Mouse (Mus musculus): ENCODE results near the gene Ddx59. TPM values are rescaled to one million over a fixed set of nuclear protein-coding genes. Genes with fewer than 3 reads are reported as not detected.
A peak's percentile ranks its signal among the peaks of the same experiment; 100 is the strongest.

The Ddx59 gene
- polyA plus RNA-seq, 1 experiment from 2014 or later, result 17.2 TPM

DNA sequence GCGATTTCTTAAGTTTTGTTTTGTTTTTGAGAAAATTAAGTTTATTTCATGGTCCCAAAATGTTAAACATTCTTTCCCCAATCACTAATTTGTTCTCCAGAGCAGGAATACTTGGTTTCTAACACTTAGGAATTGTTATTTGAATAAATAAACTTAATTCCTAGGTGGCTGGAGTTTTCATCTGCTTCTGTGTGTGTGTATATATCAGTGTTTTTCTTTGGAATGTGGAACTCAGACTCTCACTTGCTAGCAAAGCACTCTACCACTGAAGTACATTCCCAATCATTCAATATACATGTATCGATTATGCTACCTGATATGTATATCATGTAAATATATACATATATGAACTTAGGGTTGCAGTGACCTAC, 670 bp downstream of the Ddx59 start:
- WGBS, result 42% methylated on average over 2 of the region's 2 CpGs
- Histone ChIP-seq H3K36me3 (0 out of 2 replicates have a peak, but pooled peaks cover 9% of the 10 kb centered on the region), H3K27ac (peak overlapping the region; percentile 99), H3K9me3 (no peaks in the 10 kb centered on the region), H3K27me3 (no peaks in the 10 kb centered on the region), H3K9ac (no peak overlapping the region; the same call in 1 of the 2 replicates), H3K4me3 (peak overlapping the region; percentile 67), H3K4me2 (peak overlapping the region; percentile 54), H3K4me1 (peaks cover 10% of the 10 kb centered on the region; the same call in 1 of the 2 replicates)
- no peak for ATAC-seq (ENCODE audit: borderline replicate concordance, extremely low read depth, low FRiP score, low TSS enrichment)

DNA sequence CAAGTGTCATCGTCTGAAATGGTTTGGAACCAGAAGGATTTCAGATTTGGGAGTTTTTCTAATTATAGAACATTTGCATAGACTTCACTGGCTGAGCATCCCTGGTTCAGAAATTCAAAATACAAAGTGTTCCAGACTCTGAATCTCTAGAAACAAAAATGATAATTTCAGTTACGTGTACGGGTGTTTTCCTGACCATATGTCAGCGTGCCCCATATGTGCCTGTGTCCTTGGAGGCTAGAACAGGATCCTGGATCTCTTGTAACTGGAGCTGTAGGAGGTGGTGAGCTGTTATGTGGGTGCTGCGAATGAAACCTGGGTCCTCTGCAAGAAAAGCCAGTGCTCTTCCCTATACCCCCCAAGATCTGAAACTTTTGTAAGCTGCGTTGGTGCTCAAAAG, 3.3 kb downstream of the Ddx59 start:
- Histone ChIP-seq H3K9me3 (no peaks in the 10 kb centered on the region), H3K9ac (no peak overlapping the region), H3K36me3 (0 out of 2 replicates have a peak, but pooled peaks cover 9% of the 10 kb centered on the region), H3K27ac (no peak overlapping the region), H3K4me3 (no peak overlapping the region), H3K4me2 (no peak overlapping the region), H3K4me1 (peaks cover 10% of the 10 kb centered on the region; the same call in 1 of the 2 replicates), H3K27me3 (no peaks in the 10 kb centered on the region)
- 89% methylated on average over 6 of the region's 6 CpGs for WGBS
- no peak for ATAC-seq (ENCODE audit: borderline replicate concordance, extremely low read depth, low FRiP score, low TSS enrichment)

DNA sequence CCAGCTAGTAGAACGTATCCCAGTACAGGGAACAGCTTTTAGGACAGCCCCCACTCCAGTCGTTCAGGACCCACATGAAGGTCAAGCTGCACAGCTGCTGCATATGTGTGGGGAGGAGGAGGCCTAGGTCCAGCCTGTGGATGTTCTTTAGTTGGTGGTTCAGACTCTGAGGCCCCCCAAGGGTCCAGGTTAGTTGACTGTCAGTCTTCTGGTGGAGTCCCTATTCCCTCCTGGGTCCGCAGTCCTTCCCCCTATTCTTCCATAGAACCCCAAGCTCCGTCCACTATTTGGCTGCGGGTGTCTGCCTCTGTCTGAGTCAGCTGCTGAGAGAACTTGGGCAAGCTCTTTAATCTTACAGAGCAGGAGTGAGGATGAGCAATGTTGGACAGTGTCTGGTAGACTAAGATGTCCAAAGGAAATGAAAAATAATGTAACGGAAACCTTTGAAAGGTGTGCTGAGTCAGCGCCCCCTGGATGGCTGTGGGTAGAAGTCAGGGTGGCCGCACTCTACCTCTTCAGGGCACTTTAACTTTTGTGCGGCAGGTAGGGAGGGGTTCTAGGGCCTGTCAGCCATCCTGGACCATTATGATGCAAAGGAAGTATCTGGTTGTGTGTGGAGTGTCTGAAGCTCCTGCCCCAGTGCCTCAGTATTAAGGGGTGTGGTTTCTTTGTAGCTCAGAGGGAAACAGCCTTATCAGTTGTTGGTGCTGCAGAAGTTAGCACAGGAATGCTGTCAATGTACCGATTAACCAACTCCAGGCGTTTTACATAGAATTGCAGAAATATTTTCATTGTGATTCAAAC, 12.3 kb downstream of the Ddx59 start:
- no peak overlapping the region for H3K4me2 ChIP-seq
- no peak overlapping the region for H3K27ac ChIP-seq
- H3K4me3 ChIP-seq, result no peak overlapping the region
- H3K36me3 ChIP-seq, result peaks cover 7% of the 10 kb centered on the region; the same call in 1 of the 2 replicates
- H3K9ac ChIP-seq, result no peak overlapping the region
- 66% methylated on average over 11 of the region's 11 CpGs for WGBS
- peaks cover 6% of the 10 kb centered on the region; the same call in 1 of the 2 replicates for H3K4me1 ChIP-seq
- no peaks in the 10 kb centered on the region for H3K27me3 ChIP-seq
- H3K9me3 ChIP-seq, result no peaks in the 10 kb centered on the region
- no peak for ATAC-seq (ENCODE audit: borderline replicate concordance, extremely low read depth, low FRiP score, low TSS enrichment)

DNA sequence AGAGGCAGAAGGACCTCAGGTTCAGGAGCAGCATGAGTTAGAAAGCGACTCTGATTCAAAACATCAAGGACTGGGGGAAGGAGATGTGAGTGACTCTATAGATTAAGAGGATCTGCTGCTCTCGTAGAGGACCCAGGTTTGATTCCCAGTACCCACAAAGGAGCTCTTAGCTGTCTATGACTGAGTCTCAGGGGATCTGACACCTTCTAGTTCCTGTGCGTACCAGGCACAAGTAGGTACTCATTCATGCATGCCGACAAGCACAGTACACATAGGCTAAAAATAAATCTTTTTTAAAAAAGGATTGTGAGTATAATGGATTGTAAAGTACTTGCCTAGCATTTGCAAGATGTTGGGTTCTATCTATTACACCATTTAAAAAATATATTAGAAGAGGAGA, 13.9 kb downstream of the Ddx59 start:
- WGBS, result 82% methylated on average over 4 of the region's 4 CpGs
- Histone ChIP-seq H3K9me3 (no peaks in the 10 kb centered on the region), H3K27me3 (no peaks in the 10 kb centered on the region), H3K4me2 (no peak overlapping the region), H3K4me1 (peaks cover 6% of the 10 kb centered on the region; the same call in 1 of the 2 replicates), H3K27ac (no peak overlapping the region), H3K4me3 (no peak overlapping the region), H3K36me3 (peaks cover 15% of the 10 kb centered on the region; the same call in 1 of the 2 replicates), H3K9ac (no peak overlapping the region)
- ATAC-seq (ENCODE audit: borderline replicate concordance, extremely low read depth, low FRiP score, low TSS enrichment), result no peak

DNA sequence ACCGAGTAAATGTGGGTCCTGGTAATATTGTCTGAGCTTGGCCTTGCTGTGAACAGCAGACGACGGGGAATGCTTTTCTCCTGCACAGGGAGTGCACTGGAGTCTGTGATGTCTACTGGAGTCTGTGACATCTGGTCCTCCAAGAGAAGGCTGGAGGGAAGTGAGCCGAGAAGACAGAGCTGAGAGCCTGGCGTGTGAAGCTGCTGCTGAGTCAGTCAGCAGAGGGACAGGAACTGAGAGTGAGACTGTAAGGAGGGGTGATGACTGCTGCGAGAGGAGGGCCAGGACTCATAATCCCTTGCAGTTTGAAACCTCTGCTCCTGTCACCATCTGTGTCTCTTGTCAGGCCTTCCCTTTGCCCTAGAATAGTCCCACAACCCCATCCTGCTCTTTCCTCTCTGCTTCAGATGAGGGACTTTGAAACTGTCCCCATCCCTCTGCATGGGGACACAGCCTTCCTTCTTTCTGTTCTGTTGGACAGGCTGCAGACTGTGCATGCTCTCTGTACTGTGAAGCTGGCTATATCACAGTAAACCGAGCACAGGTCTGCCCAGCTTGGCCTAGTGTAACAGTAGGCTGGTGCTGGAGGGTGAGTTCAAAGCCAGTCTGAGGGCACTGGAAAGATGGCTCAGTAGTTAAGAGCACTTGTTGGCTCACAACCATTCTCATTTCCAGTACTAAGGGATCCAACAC, 15.2 kb downstream of the Ddx59 start:
- WGBS, result 51% methylated on average over 7 of the region's 7 CpGs
- no peak overlapping the region for H3K4me2 ChIP-seq
- H3K27ac ChIP-seq, result no peak overlapping the region

DNA sequence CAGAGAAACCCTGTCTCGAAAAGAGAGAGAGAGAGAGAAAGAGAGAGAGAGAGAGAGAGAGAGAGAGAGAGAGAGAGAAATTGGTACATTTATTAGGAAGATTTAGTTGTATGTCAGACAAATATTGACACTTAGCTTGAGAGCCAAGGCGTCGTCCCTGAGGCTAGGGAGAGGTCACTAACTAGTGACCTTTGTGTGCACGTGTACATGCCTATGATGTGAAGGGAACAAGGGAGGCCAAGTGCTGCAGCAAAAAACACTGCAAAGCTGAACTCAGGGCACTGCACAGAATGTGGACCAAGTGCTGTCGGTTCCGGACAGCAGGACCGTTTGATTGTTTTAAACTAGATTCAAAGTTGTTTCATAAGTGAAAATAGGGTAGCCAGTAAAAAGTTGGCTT, 25.7 kb downstream of the Ddx59 start:
- no peak overlapping the region for H3K9ac ChIP-seq
- H3K4me2 ChIP-seq, result no peak overlapping the region
- no peak overlapping the region for H3K27ac ChIP-seq
- H3K27me3 ChIP-seq, result no peaks in the 10 kb centered on the region
- H3K36me3 ChIP-seq, result no peaks in the 10 kb centered on the region
- ATAC-seq (ENCODE audit: borderline replicate concordance, extremely low read depth, low FRiP score, low TSS enrichment), result no peak
- peaks cover 9% of the 10 kb centered on the region for H3K4me1 ChIP-seq
- no peak overlapping the region for H3K4me3 ChIP-seq
- 64% methylated on average over 7 of the region's 7 CpGs for WGBS
- no peaks in the 10 kb centered on the region for H3K9me3 ChIP-seq

More for the DNA sequence above, 15.2 kb downstream of the Ddx59 start:
- ATAC-seq (ENCODE audit: borderline replicate concordance, extremely low read depth, low FRiP score, low TSS enrichment), result no peak
- H3K36me3 ChIP-seq, result peaks cover 14% of the 10 kb centered on the region; the same call in 1 of the 2 replicates
- no peak overlapping the region for H3K4me3 ChIP-seq
- no peaks in the 10 kb centered on the region for H3K27me3 ChIP-seq
- no peaks in the 10 kb centered on the region for H3K9me3 ChIP-seq
- peaks cover 6% of the 10 kb centered on the region; the same call in 1 of the 2 replicates for H3K4me1 ChIP-seq
- no peak overlapping the region for H3K9ac ChIP-seq

DNA sequence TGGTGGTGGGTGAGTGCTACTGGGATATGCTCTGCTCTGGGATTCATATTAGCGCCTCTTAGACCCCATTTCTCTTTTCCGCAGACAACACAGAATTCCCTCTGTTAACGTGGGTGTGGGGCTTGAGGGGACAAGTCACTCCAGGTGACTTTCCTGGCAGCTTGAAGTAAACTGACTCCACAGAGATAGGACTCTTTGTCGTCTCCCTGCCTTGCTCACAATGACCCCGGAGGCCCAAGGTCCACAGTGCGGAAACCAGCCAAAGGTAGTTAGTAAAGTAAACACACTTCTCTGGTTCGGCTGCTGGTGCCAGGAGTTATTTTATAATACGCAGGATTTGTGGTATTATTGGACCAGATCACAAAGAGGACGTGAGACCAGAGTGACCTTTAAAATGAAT, 27.7 kb downstream of the Ddx59 start:
- H3K27ac ChIP-seq, result no peak overlapping the region
- H3K27me3 ChIP-seq, result no peaks in the 10 kb centered on the region
- H3K4me2 ChIP-seq, result no peak overlapping the region
- H3K9ac ChIP-seq, result no peak overlapping the region
- H3K9me3 ChIP-seq, result no peaks in the 10 kb centered on the region
- peaks cover 9% of the 10 kb centered on the region for H3K4me1 ChIP-seq
- 36% methylated on average over 9 of the region's 9 CpGs for WGBS
- no peak for ATAC-seq (ENCODE audit: borderline replicate concordance, extremely low read depth, low FRiP score, low TSS enrichment)
- no peaks in the 10 kb centered on the region for H3K36me3 ChIP-seq
- H3K4me3 ChIP-seq, result no peak overlapping the region

DNA sequence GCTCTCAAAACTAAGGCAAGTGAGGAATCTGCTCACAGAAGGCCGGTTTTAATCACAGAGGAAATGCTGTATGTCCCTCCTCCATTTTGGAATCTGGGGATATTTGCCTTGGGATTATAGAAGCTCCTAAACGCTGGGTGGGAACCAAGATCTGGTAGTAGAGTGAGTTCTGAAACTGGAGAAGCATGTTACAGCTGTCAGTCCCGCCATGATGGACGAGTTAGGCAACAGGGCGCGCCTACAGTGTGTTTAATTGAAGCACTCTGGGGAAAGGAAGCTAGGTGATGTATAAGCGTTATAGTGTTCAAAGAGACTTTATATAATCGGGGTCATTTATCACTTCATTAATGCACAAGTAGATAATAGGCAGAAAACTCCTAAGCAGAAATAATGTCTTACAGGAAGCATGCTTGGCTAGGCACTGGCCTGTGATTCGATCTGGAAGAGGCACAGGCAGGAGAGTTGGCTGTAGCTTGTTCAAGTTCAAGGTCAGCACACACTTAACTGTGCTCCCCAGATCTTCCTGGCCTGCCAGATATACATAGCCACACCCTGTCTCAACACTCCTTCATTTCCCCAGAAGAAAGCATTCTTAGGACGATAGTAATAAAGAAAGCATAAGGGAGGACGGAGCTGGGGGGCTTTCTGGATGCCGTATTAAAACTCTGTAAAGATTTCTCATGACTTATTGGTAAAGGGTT, 29.6 kb downstream of the Ddx59 start:
- Histone ChIP-seq H3K27me3 (no peaks in the 10 kb centered on the region), H3K27ac (no peak overlapping the region), H3K4me3 (no peak overlapping the region), H3K4me1 (peaks cover 7% of the 10 kb centered on the region), H3K9me3 (no peaks in the 10 kb centered on the region), H3K36me3 (no peaks in the 10 kb centered on the region), H3K4me2 (no peak overlapping the region), H3K9ac (no peak overlapping the region)
- ATAC-seq (ENCODE audit: borderline replicate concordance, extremely low read depth, low FRiP score, low TSS enrichment), result no peak
- 70% methylated on average over 12 of the region's 12 CpGs for WGBS

DNA sequence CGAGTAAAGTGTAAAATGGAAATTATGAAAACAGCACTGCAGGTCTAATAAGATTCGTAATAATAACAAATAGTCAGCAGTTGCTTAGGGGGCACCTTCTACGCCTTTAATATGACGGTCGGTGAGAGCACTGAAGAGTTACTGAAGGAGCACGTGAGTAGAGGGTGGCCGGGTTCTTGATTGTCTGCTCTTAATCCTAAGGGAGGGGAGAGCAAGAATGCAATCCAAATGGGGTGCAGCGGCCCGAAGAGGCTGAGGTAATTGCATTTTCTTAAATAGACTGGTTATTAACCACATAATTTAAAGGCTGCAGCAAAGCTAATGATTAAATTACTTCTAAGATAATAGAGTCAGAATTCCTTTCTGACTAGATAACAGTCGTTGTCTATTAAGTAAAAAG, 31.9 kb downstream of the Ddx59 start:
- H3K4me1 ChIP-seq, result peaks cover 7% of the 10 kb centered on the region
- WGBS, result 67% methylated on average over 10 of the region's 10 CpGs
- no peaks in the 10 kb centered on the region for H3K9me3 ChIP-seq
- no peak for ATAC-seq (ENCODE audit: borderline replicate concordance, extremely low read depth, low FRiP score, low TSS enrichment)
- H3K27me3 ChIP-seq, result no peaks in the 10 kb centered on the region
- no peak overlapping the region for H3K9ac ChIP-seq
- no peak overlapping the region for H3K4me2 ChIP-seq
- no peak overlapping the region for H3K4me3 ChIP-seq
- H3K36me3 ChIP-seq, result no peaks in the 10 kb centered on the region
- no peak overlapping the region for H3K27ac ChIP-seq

DNA sequence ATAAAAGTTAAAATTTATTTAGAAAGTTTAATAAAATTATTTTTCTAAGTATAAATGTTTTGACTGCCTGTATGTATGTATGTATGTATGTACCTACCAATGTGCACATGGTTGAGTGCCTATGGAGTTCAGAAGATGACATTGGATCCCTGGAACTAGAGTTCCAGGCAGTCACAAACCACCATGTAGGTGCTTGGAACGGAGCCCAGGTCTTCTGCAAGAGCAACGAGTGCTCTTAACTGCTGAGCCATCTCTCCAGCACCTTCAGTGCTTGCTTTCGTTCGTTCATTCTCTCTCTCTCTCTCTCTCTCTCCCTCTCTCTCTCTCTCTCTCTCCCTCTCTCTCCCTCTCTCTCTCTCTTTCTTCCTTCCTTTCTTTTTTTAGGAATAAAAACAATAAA, 32.3 kb downstream of the Ddx59 start:
- no peak overlapping the region for H3K4me3 ChIP-seq
- no peaks in the 10 kb centered on the region for H3K27me3 ChIP-seq
- no peak overlapping the region for H3K4me2 ChIP-seq
- no peaks in the 10 kb centered on the region for H3K36me3 ChIP-seq
- H3K9ac ChIP-seq, result no peak overlapping the region
- H3K27ac ChIP-seq, result no peak overlapping the region
- H3K4me1 ChIP-seq, result peaks cover 7% of the 10 kb centered on the region
- ATAC-seq (ENCODE audit: borderline replicate concordance, extremely low read depth, low FRiP score, low TSS enrichment), result no peak
- no peaks in the 10 kb centered on the region for H3K9me3 ChIP-seq
- 31% methylated on average over 4 of the region's 4 CpGs for WGBS

DNA sequence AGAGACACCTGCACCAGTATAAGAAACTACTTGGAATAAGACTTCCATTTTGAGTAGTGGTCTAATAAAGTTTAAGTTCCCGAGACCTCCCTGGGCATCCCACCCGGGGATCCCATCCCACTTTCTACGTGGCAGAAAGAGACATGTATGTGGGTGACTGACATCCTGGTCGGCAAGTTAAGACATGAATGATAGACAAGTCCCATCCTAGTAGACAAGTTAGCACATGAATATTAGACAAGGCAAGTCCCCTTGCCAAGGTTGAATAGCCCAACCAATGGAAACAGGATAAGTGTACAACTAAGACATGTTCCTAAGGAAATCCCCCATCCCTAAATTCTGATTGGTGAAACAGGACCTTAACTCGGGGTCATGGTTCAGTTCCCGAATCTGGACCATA, 34.5 kb downstream of the Ddx59 start:
- no peak overlapping the region for H3K27ac ChIP-seq
- H3K4me1 ChIP-seq, result peaks cover 1% of the 10 kb centered on the region; the same call in 1 of the 2 replicates
- H3K27me3 ChIP-seq, result no peaks in the 10 kb centered on the region
- no peaks in the 10 kb centered on the region for H3K9me3 ChIP-seq
- WGBS, result 88% methylated on average over 6 of the region's 6 CpGs
- H3K36me3 ChIP-seq, result no peaks in the 10 kb centered on the region
- no peak overlapping the region for H3K4me3 ChIP-seq
- no peak overlapping the region for H3K9ac ChIP-seq
- no peak overlapping the region for H3K4me2 ChIP-seq
- ATAC-seq (ENCODE audit: borderline replicate concordance, extremely low read depth, low FRiP score, low TSS enrichment), result no peak

DNA sequence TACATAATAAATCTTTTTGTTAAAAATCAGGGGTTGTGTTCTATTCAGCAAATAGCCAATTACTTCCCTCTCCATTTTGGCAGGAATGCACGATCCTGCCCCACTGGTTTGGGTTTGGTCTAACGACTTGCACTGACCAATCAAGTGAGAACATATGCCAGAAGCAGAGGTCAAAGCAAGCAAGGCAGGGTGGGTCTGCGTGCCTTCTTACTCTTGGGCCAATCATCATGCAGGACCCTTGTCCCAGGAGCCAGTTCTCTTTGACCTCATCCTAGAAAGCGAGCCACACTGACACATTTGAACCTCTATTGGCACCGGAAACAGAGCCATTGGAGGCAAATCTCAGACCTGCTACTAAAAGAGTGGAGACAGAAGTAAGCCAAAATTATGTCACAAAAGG, 35.1 kb downstream of the Ddx59 start:
- no peak for ATAC-seq (ENCODE audit: borderline replicate concordance, extremely low read depth, low FRiP score, low TSS enrichment)
- no peak overlapping the region for H3K9ac ChIP-seq
- no peak overlapping the region for H3K27ac ChIP-seq
- H3K36me3 ChIP-seq, result no peaks in the 10 kb centered on the region
- H3K4me1 ChIP-seq, result no peaks in the 10 kb centered on the region
- no peak overlapping the region for H3K4me2 ChIP-seq
- H3K9me3 ChIP-seq, result no peaks in the 10 kb centered on the region
- no peaks in the 10 kb centered on the region for H3K27me3 ChIP-seq
- 77% methylated on average over 5 of the region's 5 CpGs for WGBS
- H3K4me3 ChIP-seq, result no peak overlapping the region
